Mouse (Mus musculus): ENCODE data around the gene Adssl1. TPM values are rescaled to one million over a fixed set of nuclear protein-coding genes. Genes with fewer than 3 reads are reported as not detected.

Gene Adssl1
- polyA plus RNA-seq, 1 experiment: 14.2 TPM

- 85% methylated on average over 2 of the region's 2 CpGs for WGBS
- peaks cover 37% of the 10 kb centered on the region for H3K36me3 ChIP-seq (ENCODE audit: control insufficient read depth, insufficient read depth, low read length)
- TF ChIP-seq CTCF (IDR thresholded peaks at IDR 0.05; ENCODE audit: borderline replicate concordance, control insufficient read depth, extremely low read depth, insufficient read depth, low read length, poor library complexity) (no peak), POLR2A (IDR thresholded peaks at IDR 0.05; ENCODE audit: control insufficient read depth, extremely low read depth, insufficient read depth, low read length, poor library complexity) (no peak)
- H3K27ac ChIP-seq (ENCODE audit: control insufficient read depth, insufficient read depth, low read length): no peak overlapping the region
- no peak overlapping the region for H3K4me3 ChIP-seq (ENCODE audit: control insufficient read depth, insufficient read depth, low read length)
- DNase-seq: no peak
- H3K4me1 ChIP-seq (replicated peaks; ENCODE audit: control insufficient read depth, insufficient read depth, low read length): no peaks in the 10 kb centered on the region
- no peaks in the 10 kb centered on the region for H3K27me3 ChIP-seq (ENCODE audit: control insufficient read depth, insufficient read depth, low read length)
Observed at GRCm38 (mm10) chr12:112664124-112664523, 44.3 kb downstream of the Adssl1 start.

DNA sequence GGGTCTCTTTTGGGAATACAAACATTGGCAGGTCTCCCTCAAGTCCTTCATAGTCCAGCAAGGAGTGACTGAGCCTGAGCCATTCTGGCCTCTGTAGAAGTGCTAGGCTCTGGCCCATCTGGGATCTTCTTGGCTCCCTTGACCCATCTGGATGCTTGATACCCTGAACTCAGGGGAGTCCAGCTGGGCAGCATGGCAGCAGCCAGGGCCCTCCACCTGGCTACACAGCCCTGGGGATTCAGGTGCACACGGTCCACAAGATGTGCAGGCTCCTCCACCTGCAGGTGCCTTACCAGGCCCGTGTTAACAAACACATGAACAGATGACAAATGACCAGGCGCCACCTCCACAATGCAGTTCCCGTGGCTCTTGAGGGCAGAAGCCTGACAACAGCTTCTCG lies 44.8 kb downstream of the Adssl1 start:
- no peak for DNase-seq
- Histone ChIP-seq H3K36me3 (ENCODE audit: control insufficient read depth, insufficient read depth, low read length) (peaks cover 36% of the 10 kb centered on the region), H3K4me1 (replicated peaks; ENCODE audit: control insufficient read depth, insufficient read depth, low read length) (no peaks in the 10 kb centered on the region), H3K27ac (ENCODE audit: control insufficient read depth, insufficient read depth, low read length) (no peak overlapping the region), H3K4me3 (ENCODE audit: control insufficient read depth, insufficient read depth, low read length) (no peak overlapping the region), H3K27me3 (ENCODE audit: control insufficient read depth, insufficient read depth, low read length) (no peaks in the 10 kb centered on the region)
- TF ChIP-seq CTCF (IDR thresholded peaks at IDR 0.05; ENCODE audit: borderline replicate concordance, control insufficient read depth, extremely low read depth, insufficient read depth, low read length, poor library complexity): no peak
- no peak for TF ChIP-seq POLR2A (IDR thresholded peaks at IDR 0.05; ENCODE audit: control insufficient read depth, extremely low read depth, insufficient read depth, low read length, poor library complexity)
- 79% methylated on average over 5 of the region's 5 CpGs for WGBS

DNA sequence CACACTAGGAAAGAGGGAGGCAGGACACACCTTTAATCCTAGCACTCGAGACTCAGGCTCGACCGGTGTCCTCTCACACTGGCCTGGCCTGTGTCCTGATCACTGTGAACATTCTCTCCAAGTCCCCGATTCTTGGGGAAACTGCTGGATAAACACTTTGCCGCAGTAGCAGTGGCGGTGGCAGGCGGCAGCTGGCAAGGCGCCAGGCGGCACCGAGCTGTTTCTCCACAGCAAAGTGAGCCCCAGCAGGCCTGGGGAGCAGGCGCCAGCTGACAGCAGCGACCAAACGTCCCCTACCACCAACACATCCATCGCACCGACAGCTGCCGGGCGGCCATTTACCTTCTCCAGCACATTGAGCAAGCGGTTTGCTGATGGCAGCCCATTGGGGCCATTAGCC lies 45.6 kb downstream of the Adssl1 start:
- Histone ChIP-seq H3K27me3 (ENCODE audit: control insufficient read depth, insufficient read depth, low read length) (no peaks in the 10 kb centered on the region), H3K4me1 (replicated peaks; ENCODE audit: control insufficient read depth, insufficient read depth, low read length) (no peaks in the 10 kb centered on the region), H3K4me3 (ENCODE audit: control insufficient read depth, insufficient read depth, low read length) (no peak overlapping the region), H3K27ac (ENCODE audit: control insufficient read depth, insufficient read depth, low read length) (no peak overlapping the region), H3K36me3 (ENCODE audit: control insufficient read depth, insufficient read depth, low read length) (peaks cover 40% of the 10 kb centered on the region)
- WGBS: 73% methylated on average over 18 of the region's 18 CpGs
- DNase-seq: no peak
- TF ChIP-seq POLR2A (IDR thresholded peaks at IDR 0.05; ENCODE audit: control insufficient read depth, extremely low read depth, insufficient read depth, low read length, poor library complexity) (no peak), CTCF (IDR thresholded peaks at IDR 0.05; ENCODE audit: borderline replicate concordance, control insufficient read depth, extremely low read depth, insufficient read depth, low read length, poor library complexity) (no peak)

GRCm38 (mm10) chr12:112665881-112666544 lies 46.2 kb downstream of the Adssl1 start:
- DNase-seq: no peak
- peaks cover 43% of the 10 kb centered on the region for H3K36me3 ChIP-seq (ENCODE audit: control insufficient read depth, insufficient read depth, low read length)
- WGBS: 91% methylated on average over 9 of the region's 9 CpGs

DNA sequence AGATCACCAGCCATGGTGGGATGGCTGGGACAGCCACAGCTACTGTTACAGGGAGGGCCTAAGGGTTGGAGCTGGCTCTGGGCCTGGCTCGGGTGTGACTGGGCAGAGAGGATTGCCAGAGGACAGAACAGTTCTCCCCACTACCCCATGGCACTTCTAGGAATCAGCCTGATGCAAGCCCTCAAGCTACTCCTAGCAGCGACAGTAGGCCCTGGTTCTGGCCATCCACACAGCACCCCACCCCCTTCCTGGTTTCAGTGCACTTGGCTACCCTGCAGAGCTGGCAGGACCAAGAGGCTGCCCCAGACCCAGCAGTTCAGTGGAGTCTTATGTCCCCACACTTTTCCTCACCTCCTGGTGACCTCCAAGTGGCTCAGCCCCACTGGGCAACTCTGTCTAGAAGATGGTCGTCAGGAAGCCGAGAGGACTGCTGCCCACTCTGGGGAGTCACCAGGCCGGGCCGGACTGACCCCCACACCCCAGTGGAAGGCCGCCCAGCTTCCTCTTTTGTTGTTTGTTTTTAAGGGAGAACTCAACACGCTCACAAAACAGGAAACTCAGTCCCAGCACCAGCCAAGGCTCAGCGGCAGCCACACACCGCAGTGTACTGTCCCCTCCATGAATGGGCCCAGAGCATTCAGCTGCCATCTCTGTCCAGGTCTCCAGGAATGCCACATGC lies 47.9 kb downstream of the Adssl1 start:
- no peak overlapping the region for H3K4me3 ChIP-seq (ENCODE audit: control insufficient read depth, insufficient read depth, low read length)
- WGBS: 88% methylated on average over 10 of the region's 10 CpGs

More at GRCm38 (mm10) chr12:112665881-112666544, 46.2 kb downstream of the Adssl1 start:
- no peak for TF ChIP-seq CTCF (IDR thresholded peaks at IDR 0.05; ENCODE audit: borderline replicate concordance, control insufficient read depth, extremely low read depth, insufficient read depth, low read length, poor library complexity)
- TF ChIP-seq POLR2A (IDR thresholded peaks at IDR 0.05; ENCODE audit: control insufficient read depth, extremely low read depth, insufficient read depth, low read length, poor library complexity): no peak
- H3K4me3 ChIP-seq (ENCODE audit: control insufficient read depth, insufficient read depth, low read length): no peak overlapping the region
- no peaks in the 10 kb centered on the region for H3K27me3 ChIP-seq (ENCODE audit: control insufficient read depth, insufficient read depth, low read length)
- H3K4me1 ChIP-seq (replicated peaks; ENCODE audit: control insufficient read depth, insufficient read depth, low read length): no peaks in the 10 kb centered on the region
- no peak overlapping the region for H3K27ac ChIP-seq (ENCODE audit: control insufficient read depth, insufficient read depth, low read length)

DNA sequence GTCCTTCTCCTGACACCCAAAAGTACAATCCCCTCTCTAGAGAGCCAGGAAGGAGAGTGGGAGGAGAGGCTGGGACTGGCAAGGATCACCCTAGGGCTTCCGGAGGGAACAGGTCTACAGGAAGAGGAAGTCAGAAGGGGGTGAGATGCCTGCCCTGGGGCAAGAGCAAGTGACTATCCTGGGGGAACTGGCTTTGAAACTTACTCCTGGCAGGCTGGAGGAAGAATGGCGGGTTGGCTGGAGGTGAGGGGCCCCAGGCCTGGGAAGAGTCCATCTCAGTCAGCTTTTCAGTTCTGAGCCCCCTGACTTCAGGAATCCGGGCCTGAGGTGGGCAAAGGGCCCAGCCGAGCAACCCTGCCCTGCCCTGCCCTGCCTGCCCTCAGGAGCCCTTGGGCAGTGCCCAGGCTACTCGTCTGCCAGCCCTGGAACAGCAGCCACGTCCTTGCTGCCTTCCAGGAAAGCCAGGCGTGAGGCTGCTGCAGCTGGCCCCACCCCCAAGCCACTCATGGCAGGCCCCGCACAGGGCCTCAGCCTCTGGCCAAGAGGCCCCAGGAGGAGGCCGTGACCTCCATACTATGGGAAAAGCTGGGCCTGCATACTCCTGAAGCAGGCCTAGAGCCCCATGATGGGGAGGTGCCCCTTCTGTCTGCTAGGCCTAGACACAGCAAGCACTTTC lies 51.0 kb downstream of the Adssl1 start:
- no peak overlapping the region for H3K4me3 ChIP-seq (ENCODE audit: control insufficient read depth, insufficient read depth, low read length)
- H3K27ac ChIP-seq (ENCODE audit: control insufficient read depth, insufficient read depth, low read length): no peak overlapping the region
- DNase-seq: no peak
- WGBS: 91% methylated on average over 9 of the region's 9 CpGs
- H3K4me1 ChIP-seq (replicated peaks; ENCODE audit: control insufficient read depth, insufficient read depth, low read length): peaks cover 34% of the 10 kb centered on the region
- peaks cover 30% of the 10 kb centered on the region for H3K36me3 ChIP-seq (ENCODE audit: control insufficient read depth, insufficient read depth, low read length)
- no peaks in the 10 kb centered on the region for H3K27me3 ChIP-seq (ENCODE audit: control insufficient read depth, insufficient read depth, low read length)
- TF ChIP-seq CTCF (IDR thresholded peaks at IDR 0.05; ENCODE audit: borderline replicate concordance, control insufficient read depth, extremely low read depth, insufficient read depth, low read length, poor library complexity) (no peak), POLR2A (IDR thresholded peaks at IDR 0.05; ENCODE audit: control insufficient read depth, extremely low read depth, insufficient read depth, low read length, poor library complexity) (no peak)

More for the DNA sequence above, 47.9 kb downstream of the Adssl1 start:
- no peak for DNase-seq
- Histone ChIP-seq H3K27me3 (ENCODE audit: control insufficient read depth, insufficient read depth, low read length) (no peaks in the 10 kb centered on the region), H3K36me3 (ENCODE audit: control insufficient read depth, insufficient read depth, low read length) (peaks cover 40% of the 10 kb centered on the region), H3K27ac (ENCODE audit: control insufficient read depth, insufficient read depth, low read length) (no peak overlapping the region), H3K4me1 (replicated peaks; ENCODE audit: control insufficient read depth, insufficient read depth, low read length) (peaks cover 11% of the 10 kb centered on the region)
- no peak for TF ChIP-seq POLR2A (IDR thresholded peaks at IDR 0.05; ENCODE audit: control insufficient read depth, extremely low read depth, insufficient read depth, low read length, poor library complexity)

Data from thymus, adult 2 months (tissue).